Mouse (Mus musculus) midbrain, embryonic 11.5 days (tissue): ENCODE measurements around the gene Spata2l. TPM values are rescaled to one million over a fixed set of nuclear protein-coding genes. Genes with fewer than 3 reads are reported as not detected.
A peak's percentile ranks its signal among the peaks of the same experiment; 100 is the strongest.

Source experiments
- ATAC-seq: fragments of 200-750 bp; cut with Nextera tagmentation; 2 replicates; pipeline ENCODE4 v1.8.0; 2017; ENCODE audit warnings: moderate TSS enrichment, moderate library complexity; ENCODE audit not compliant: low FRiP score
- DNase-seq: peaks from one replicate; pipeline ENCODE4 v3.0.0; 2015; ENCODE audit warnings: low spot score; ENCODE audit errors: missing footprints
- H3K27ac ChIP-seq: fragments of 300-500 bp; sonication (generic); 2 replicates; pipeline ENCODE4 v1.5.1; 2014; ENCODE audit warnings: low read depth, low read length
- H3K27me3 ChIP-seq: fragments of 300-500 bp; sonication (generic); 2 replicates; pipeline ENCODE4 v1.6.1; 2014; ENCODE audit warnings: mild to moderate bottlenecking, low read length, moderate library complexity, mixed read lengths; ENCODE audit not compliant: control insufficient read depth, insufficient read depth
- H3K36me3 ChIP-seq: fragments of 300-500 bp; sonication (generic); 2 replicates; pipeline ENCODE4 v1.6.1; 2014; ENCODE audit warnings: mild to moderate bottlenecking, low read length, moderate library complexity, mixed read lengths; ENCODE audit not compliant: control insufficient read depth, insufficient read depth
- H3K4me1 ChIP-seq: fragments of 300-500 bp; sonication (generic); 2 replicates; pipeline ENCODE4 v1.6.1; 2014; ENCODE audit warnings: low read length; ENCODE audit not compliant: control insufficient read depth, insufficient read depth
- H3K4me2 ChIP-seq: fragments of 300-500 bp; sonication (generic); 2 replicates; pipeline ENCODE4 v1.6.1; 2014; ENCODE audit warnings: mild to moderate bottlenecking, moderate library complexity
- H3K4me3 ChIP-seq: fragments of 300-500 bp; sonication (generic); 2 replicates; pipeline ENCODE4 v1.5.1; 2014; ENCODE audit warnings: low read depth, low read length
- H3K9ac ChIP-seq: fragments of 300-500 bp; sonication (generic); 2 replicates; pipeline ENCODE4 v1.6.1; 2014; ENCODE audit warnings: low read length
- H3K9me3 ChIP-seq: fragments of 300-500 bp; sonication (generic); 2 replicates; pipeline ENCODE4 v1.6.1; 2016; ENCODE audit warnings: low read length; ENCODE audit not compliant: control insufficient read depth
- WGBS: fragments of 180-500 bp; shearing (Covaris S2); extraction: QIAGEN DNeasy Blood & Tissue Kit; methylation state at CpG from one replicate; pipeline ENCODE4 v1.1.7; 2014; 5-methylcytosine and 5-hydroxymethylcytosine counted together
- polyA plus RNA-seq: library from polyadenylated mRNA; unstranded; fragments of >200 nt; fragmentation: Nextera tagmentation; extraction: Ambion mirVana; gene quantifications from 2 replicates; pipeline ENCODE4 v1.2.1, GENCODE M21; 2014

Gene Spata2l
- polyA plus RNA-seq, 1 experiment from 2014 or later: 1.2 TPM

- Histone ChIP-seq H3K4me2 (no peak overlapping the region), H3K36me3 (no peaks in the 10 kb centered on the region), H3K4me3 (no peak overlapping the region), H3K9ac (no peak overlapping the region), H3K27me3 (no peaks in the 10 kb centered on the region), H3K27ac (no peak overlapping the region), H3K9me3 (no peaks in the 10 kb centered on the region), H3K4me1 (0 out of 2 replicates have a peak, but pooled peaks cover 2% of the 10 kb centered on the region)
- ATAC-seq (no peak), DNase-seq (no peak)
- 89% methylated on average over 9 of the region's 9 CpGs for WGBS
These were observed 42.3 kb downstream of the Spata2l start for GRCm38 (mm10) chr8:123193771-123194170.

- DNase-seq: no peak
- H3K4me1 ChIP-seq: 0 out of 2 replicates have a peak, but pooled peaks cover 2% of the 10 kb centered on the region
- H3K9ac ChIP-seq: no peak overlapping the region
- no peak overlapping the region for H3K4me3 ChIP-seq
- WGBS: 59% methylated on average over 8 of the region's 8 CpGs
- ATAC-seq: no peak
- H3K27me3 ChIP-seq: no peaks in the 10 kb centered on the region
- H3K9me3 ChIP-seq: no peaks in the 10 kb centered on the region
- no peak overlapping the region for H3K4me2 ChIP-seq
- H3K27ac ChIP-seq: no peak overlapping the region
- no peaks in the 10 kb centered on the region for H3K36me3 ChIP-seq
These were observed 44.1 kb downstream of the Spata2l start for GRCm38 (mm10) chr8:123191908-123192307.

GRCm38 (mm10) chr8:123190678-123191077 is 45.4 kb downstream of the Spata2l start:
- no peak overlapping the region for H3K9ac ChIP-seq
- no peak overlapping the region for H3K27ac ChIP-seq
- no peak overlapping the region for H3K4me3 ChIP-seq
- no peaks in the 10 kb centered on the region for H3K36me3 ChIP-seq
- ATAC-seq (peak; percentile 33; the same call in 1 of the 2 replicates), DNase-seq (peak; percentile 97)
- H3K4me1 ChIP-seq: 0 out of 2 replicates have a peak, but pooled peaks cover 2% of the 10 kb centered on the region
- H3K27me3 ChIP-seq: no peaks in the 10 kb centered on the region
- no peak overlapping the region; the same call in 1 of the 2 replicates for H3K4me2 ChIP-seq
- WGBS: 5% methylated on average over 9 of the region's 9 CpGs
- no peaks in the 10 kb centered on the region for H3K9me3 ChIP-seq

GRCm38 (mm10) chr8:123188841-123189240 is 47.2 kb downstream of the Spata2l start:
- 84% methylated on average over 7 of the region's 7 CpGs for WGBS

GRCm38 (mm10) chr8:123188006-123188405 is 48.0 kb downstream of the Spata2l start:
- ATAC-seq (no peak), DNase-seq (no peak)
- H3K4me1 ChIP-seq: 0 out of 2 replicates have a peak, but pooled peaks cover 2% of the 10 kb centered on the region
- H3K9me3 ChIP-seq: no peaks in the 10 kb centered on the region
- no peak overlapping the region for H3K9ac ChIP-seq
- no peaks in the 10 kb centered on the region for H3K27me3 ChIP-seq
- no peak overlapping the region for H3K4me2 ChIP-seq
- H3K36me3 ChIP-seq: no peaks in the 10 kb centered on the region
- 87% methylated on average over 2 of the region's 2 CpGs for WGBS
- H3K27ac ChIP-seq: no peak overlapping the region
- no peak overlapping the region for H3K4me3 ChIP-seq

More at GRCm38 (mm10) chr8:123188841-123189240, 47.2 kb downstream of the Spata2l start:
- ATAC-seq (no peak), DNase-seq (no peak)
- Histone ChIP-seq H3K4me3 (no peak overlapping the region), H3K9ac (no peak overlapping the region), H3K27me3 (no peaks in the 10 kb centered on the region), H3K27ac (no peak overlapping the region), H3K36me3 (no peaks in the 10 kb centered on the region), H3K4me2 (no peak overlapping the region), H3K9me3 (no peaks in the 10 kb centered on the region), H3K4me1 (0 out of 2 replicates have a peak, but pooled peaks cover 2% of the 10 kb centered on the region)

GRCm38 (mm10) chr8:123185566-123186409 is 50.2 kb downstream of the Spata2l start, which contains the start of gene Dpep1:
Gene Dpep1, plus strand, starts transcription at chr8:123186242.
- no peak for ATAC-seq
- H3K27ac ChIP-seq: no peak within 1 kb of the TSS
- no peaks in the 10 kb centered on the region for H3K27me3 ChIP-seq
- 0 out of 2 replicates have a peak, but pooled peaks cover 2% of the 10 kb centered on the region for H3K4me1 ChIP-seq
- H3K4me3 ChIP-seq: no peak within 1 kb of the TSS
- H3K9me3 ChIP-seq: no peaks in the 10 kb centered on the region
- no peak for DNase-seq
- 58% methylated on average over 19 of the region's 19 CpGs for WGBS
- no peaks in the 10 kb centered on the region for H3K36me3 ChIP-seq
- no peak within 1 kb of the TSS for H3K4me2 ChIP-seq
- H3K9ac ChIP-seq: no peak within 1 kb of the TSS

GRCm38 (mm10) chr8:123181391-123181790 is 54.6 kb downstream of the Spata2l start:
- H3K4me1 ChIP-seq: no peaks in the 10 kb centered on the region
- 75% methylated on average over 3 of the region's 3 CpGs for WGBS
- H3K27ac ChIP-seq: no peak overlapping the region
- H3K9me3 ChIP-seq: no peaks in the 10 kb centered on the region; the same call in 1 of the 2 replicates
- no peak overlapping the region for H3K4me3 ChIP-seq
- ATAC-seq (no peak), DNase-seq (peak; percentile 75)
- H3K9ac ChIP-seq: no peak overlapping the region
- H3K4me2 ChIP-seq: no peak overlapping the region
- no peaks in the 10 kb centered on the region for H3K27me3 ChIP-seq
- H3K36me3 ChIP-seq: no peaks in the 10 kb centered on the region
